Mouse (Mus musculus) Muller cell, postnatal 12 days (primary cell): Measurements from ENCODE around the gene Vmn1r44.
"Not testable (repeated sequence)": the region's sequence is repeated elsewhere in the genome, so short reads cannot be mapped to it uniquely, and the experiment has no call there.

Source experiments
- DNase-seq: peaks from one replicate; pipeline ENCODE4 v3.0.0-alpha.2; 2015; ENCODE audit errors: inconsistent ontology term

Gene Vmn1r44

GRCm38 (mm10) chr6:89883360-89883759, at the start of gene Vmn1r44:
TSS of gene Vmn1r44 (plus strand) at chr6:89883660.
- DNase-seq: no peak

- DNase-seq: no peak
These were observed 25.9 kb upstream of the Vmn1r44 start for GRCm38 (mm10) chr6:89857552-89857951.

- DNase-seq: peak; percentile 61
These were observed 23.6 kb upstream of the Vmn1r44 start for GRCm38 (mm10) chr6:89859839-89860238.

- peak; percentile 24 for DNase-seq
These were observed 19.7 kb upstream of the Vmn1r44 start for GRCm38 (mm10) chr6:89863792-89864191.

GRCm38 (mm10) chr6:89867276-89867675, 16.2 kb upstream of the Vmn1r44 start:
- peak; percentile 91 for DNase-seq

- DNase-seq: peak; percentile 69
These were observed 15.5 kb upstream of the Vmn1r44 start for GRCm38 (mm10) chr6:89867976-89868375.

GRCm38 (mm10) chr6:89876313-89876712, 7.1 kb upstream of the Vmn1r44 start, which contains the start of the genes Vmn1r42 and Vmn1r43:
TSS of gene Vmn1r42 (minus strand) at chr6:89876413.
TSS of gene Vmn1r43 (minus strand) at chr6:89876413.
- DNase-seq: not testable (repeated sequence)

GRCm38 (mm10) chr6:89876963-89877362, 6.5 kb upstream of the Vmn1r44 start:
- no peak for DNase-seq

GRCm38 (mm10) chr6:89880867-89881266, 2.6 kb upstream of the Vmn1r44 start:
- peak; percentile 95 for DNase-seq

- DNase-seq: no peak
These were observed 352 bp downstream of the Vmn1r44 start for GRCm38 (mm10) chr6:89883812-89884211.

GRCm38 (mm10) chr6:89940498-89940897, 57.0 kb downstream of the Vmn1r44 start, which contains the start of gene Vmn1r45:
TSS of gene Vmn1r45 (minus strand) at chr6:89940598.
- not testable (repeated sequence) for DNase-seq

GRCm38 (mm10) chr6:89940926-89941325, 57.5 kb downstream of the Vmn1r44 start:
- no peak for DNase-seq
